Mouse (Mus musculus): ENCODE results near the gene Nfya.

DNA sequence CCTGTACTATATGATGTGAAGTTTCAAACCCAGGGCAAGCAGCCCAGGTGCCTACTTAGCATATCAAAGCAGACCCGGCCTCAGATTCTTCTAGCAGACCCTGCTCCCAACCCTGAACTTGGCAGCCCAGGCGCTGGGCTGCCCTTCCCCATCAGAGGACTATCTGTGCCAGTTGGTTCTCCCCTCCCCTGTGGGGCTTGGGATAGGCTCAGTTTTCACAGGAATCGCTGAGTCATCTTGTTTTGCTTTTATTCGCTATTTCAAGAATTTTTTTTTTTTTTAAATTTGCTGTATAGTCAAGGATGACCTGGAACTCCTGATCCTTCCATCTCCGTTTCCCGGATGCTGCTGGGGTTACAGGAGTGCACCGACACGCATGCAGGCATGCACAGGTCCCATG, 38.0 kb upstream of the Nfya start:
- TF ChIP-seq POLR2A (IDR thresholded peaks at IDR 0.05; ENCODE audit: control insufficient read depth, low read depth, low read length) (no peak), CTCF (IDR thresholded peaks at IDR 0.05; ENCODE audit: control insufficient read depth, insufficient read depth, insufficient replicate concordance, low read depth, low read length) (no peak)

All from testis, adult 2 months (tissue).